Mouse (Mus musculus) embryonic fibroblast, embryonic 13.5 days (primary cell): ENCODE data around the gene Map3k5.

Experiments used
- CTCF ChIP-seq: IDR thresholded peaks from 2 replicates; pipeline ENCODE4 v1.5.1; 2011; ENCODE audit warnings: mild to moderate bottlenecking, control low read depth, low read length, moderate library complexity, borderline replicate concordance; ENCODE audit not compliant: insufficient read depth
- POLR2A ChIP-seq: IDR thresholded peaks from 2 replicates; pipeline ENCODE4 v1.6.1; 2011; ENCODE audit warnings: low read depth, mild to moderate bottlenecking, control low read depth, low read length, moderate library complexity

DNA sequence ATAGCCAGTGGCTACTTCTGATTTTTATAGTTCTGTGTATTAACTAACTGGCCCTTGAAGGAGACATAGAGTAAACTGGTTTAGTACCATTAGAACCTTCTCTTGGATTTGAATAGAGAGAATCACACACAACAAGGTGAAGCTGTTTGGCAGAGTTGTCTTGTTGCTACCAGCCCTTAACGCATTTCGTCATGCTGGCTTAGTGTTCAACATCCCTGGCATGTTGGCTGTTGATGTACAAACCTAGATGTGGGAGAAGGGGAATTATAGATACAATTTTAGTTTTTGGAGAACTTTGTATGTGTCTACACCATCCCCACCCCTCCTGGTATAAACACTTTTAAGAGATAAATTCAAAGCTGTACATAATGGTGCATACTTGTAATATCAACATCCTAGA lies 251.5 kb downstream of the Map3k5 start:
- TF ChIP-seq CTCF = no peak
- no peak for TF ChIP-seq POLR2A
